Mouse (Mus musculus) left cerebral cortex, postnatal 25 days (tissue): ENCODE data around the gene Rasgrp3. TPM values are rescaled to one million over a fixed set of nuclear protein-coding genes. Genes with fewer than 3 reads are reported as not detected.

Experiments
- total RNA-seq, 2 experiments: library from RNA; stranded (reverse); gene quantifications; 2 replicates each; pipeline ENCODE4 v1.2.3; 2021

The Rasgrp3 gene
- total RNA-seq, 2 experiments from 2014 or later = 10.4 to 10.9 TPM

Other genes with a start within 250 kb of the Rasgrp3 start
- gene Fam98a, start 116.0 kb downstream of the Rasgrp3 start, total RNA-seq = 10 to 100 TPM; 39.2 to 52.9 TPM